Mouse (Mus musculus) liver, embryonic 14.5 days (tissue): Measurements from ENCODE around the gene Arel1.

Source experiments
- CTCF ChIP-seq: IDR thresholded peaks from 2 replicates; pipeline ENCODE4 v1.5.1; 2016; ENCODE audit warnings: antibody characterized with exemption, low read depth, control low read depth
- EP300 ChIP-seq: IDR thresholded peaks from 2 replicates; pipeline ENCODE4 v1.6.1; 2016; ENCODE audit warnings: antibody characterized with exemption, low read depth

DNA sequence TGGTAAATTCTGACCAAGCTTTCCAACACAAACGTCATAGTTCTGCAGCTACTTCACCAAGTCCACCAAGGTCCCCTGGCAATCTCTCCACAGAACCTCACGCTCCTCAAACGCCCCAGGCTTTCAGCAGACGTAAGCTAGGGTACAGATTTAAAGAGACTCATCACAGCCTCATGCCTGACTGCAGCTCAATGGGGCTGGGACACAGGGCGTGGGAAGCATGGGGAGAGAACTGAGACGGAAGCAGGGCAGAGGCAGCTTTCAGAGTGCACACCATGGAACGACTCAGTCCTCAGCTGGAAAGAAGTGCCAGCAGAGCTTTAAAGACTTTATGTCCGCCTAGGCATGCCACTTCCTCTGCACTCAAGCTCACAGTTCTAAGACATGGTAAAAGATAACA, 19.2 kb downstream of the Arel1 start:
- TF ChIP-seq CTCF = no peak
- no peak for TF ChIP-seq EP300
